Mouse (Mus musculus) lung, postnatal 0 days (tissue): ENCODE measurements around the gene Mybbp1a. TPM values are rescaled to one million over a fixed set of nuclear protein-coding genes. Genes with fewer than 3 reads are reported as not detected.
"Not testable (repeated sequence)": the region's sequence is repeated elsewhere in the genome, so short reads cannot be mapped to it uniquely, and the experiment has no call there.

ENCODE experiments used
- ATAC-seq: fragments of 200-750 bp; cut with Nextera tagmentation; 2 replicates; pipeline ENCODE4 v1.8.0; 2017; ENCODE audit warnings: moderate library complexity
- DNase-seq: peaks from one replicate; pipeline ENCODE4 v3.0.0-alpha.2; 2016; ENCODE audit warnings: low spot score
- H3K27ac ChIP-seq: fragments of 300-500 bp; sonication (generic); 2 replicates; pipeline ENCODE4 v1.5.1; 2014; ENCODE audit warnings: antibody characterized with exemption, mild to moderate bottlenecking, low read length, mixed read lengths
- H3K27me3 ChIP-seq: fragments of 300-500 bp; sonication (generic); replicated peaks from 2 replicates; pipeline ENCODE4 v1.6.1; 2014; ENCODE audit warnings: low read length, mixed read lengths; ENCODE audit not compliant: insufficient read depth
- H3K36me3 ChIP-seq: fragments of 300-500 bp; sonication (generic); 2 replicates; pipeline ENCODE4 v1.6.1; 2014; ENCODE audit warnings: low read length, mixed read lengths; ENCODE audit not compliant: insufficient read depth
- H3K4me1 ChIP-seq: fragments of 300-500 bp; sonication (generic); 2 replicates; pipeline ENCODE4 v1.6.1; 2014; ENCODE audit warnings: antibody characterized with exemption, low read depth, low read length, mixed read lengths; ENCODE audit not compliant: insufficient read depth
- H3K4me2 ChIP-seq: fragments of 300-500 bp; sonication (generic); replicated peaks from 2 replicates; pipeline ENCODE4 v1.6.1; 2014; ENCODE audit warnings: low read depth, mild to moderate bottlenecking, low read length, moderate library complexity, mixed read lengths
- H3K4me3 ChIP-seq: fragments of 300-500 bp; sonication (generic); 2 replicates; pipeline ENCODE4 v1.5.1; 2014; ENCODE audit warnings: low read depth, low read length
- H3K9ac ChIP-seq: fragments of 300-500 bp; sonication (generic); replicated peaks from 2 replicates; pipeline ENCODE4 v1.6.1; 2014; ENCODE audit warnings: low read depth, mild to moderate bottlenecking
- H3K9me3 ChIP-seq: fragments of 300-500 bp; sonication (generic); 2 replicates; pipeline ENCODE4 v1.6.1; 2016; ENCODE audit warnings: low read length, mixed read lengths
- CTCF ChIP-seq: IDR thresholded peaks from 2 replicates; pipeline ENCODE4 v1.5.1; 2016; ENCODE audit warnings: antibody characterized with exemption, mild to moderate bottlenecking
- EP300 ChIP-seq: IDR thresholded peaks from 2 replicates; pipeline ENCODE4 v1.6.1; 2016; ENCODE audit warnings: antibody characterized with exemption, mild to moderate bottlenecking, control low read depth
- WGBS: fragments of 180-500 bp; shearing (Covaris S2); extraction: QIAGEN DNeasy Blood & Tissue Kit; methylation state at CpG from one replicate; pipeline ENCODE4 v1.1.7; 2014; 5-methylcytosine and 5-hydroxymethylcytosine counted together
- polyA plus RNA-seq: library from polyadenylated mRNA; unstranded; fragments of >200 nt; fragmentation: Nextera tagmentation; extraction: Ambion mirVana; gene quantifications from 2 replicates; pipeline ENCODE4 v1.2.1, GENCODE M21; 2015

Gene Mybbp1a
- polyA plus RNA-seq, 1 experiment from 2014 or later, result 44.3 TPM

DNA sequence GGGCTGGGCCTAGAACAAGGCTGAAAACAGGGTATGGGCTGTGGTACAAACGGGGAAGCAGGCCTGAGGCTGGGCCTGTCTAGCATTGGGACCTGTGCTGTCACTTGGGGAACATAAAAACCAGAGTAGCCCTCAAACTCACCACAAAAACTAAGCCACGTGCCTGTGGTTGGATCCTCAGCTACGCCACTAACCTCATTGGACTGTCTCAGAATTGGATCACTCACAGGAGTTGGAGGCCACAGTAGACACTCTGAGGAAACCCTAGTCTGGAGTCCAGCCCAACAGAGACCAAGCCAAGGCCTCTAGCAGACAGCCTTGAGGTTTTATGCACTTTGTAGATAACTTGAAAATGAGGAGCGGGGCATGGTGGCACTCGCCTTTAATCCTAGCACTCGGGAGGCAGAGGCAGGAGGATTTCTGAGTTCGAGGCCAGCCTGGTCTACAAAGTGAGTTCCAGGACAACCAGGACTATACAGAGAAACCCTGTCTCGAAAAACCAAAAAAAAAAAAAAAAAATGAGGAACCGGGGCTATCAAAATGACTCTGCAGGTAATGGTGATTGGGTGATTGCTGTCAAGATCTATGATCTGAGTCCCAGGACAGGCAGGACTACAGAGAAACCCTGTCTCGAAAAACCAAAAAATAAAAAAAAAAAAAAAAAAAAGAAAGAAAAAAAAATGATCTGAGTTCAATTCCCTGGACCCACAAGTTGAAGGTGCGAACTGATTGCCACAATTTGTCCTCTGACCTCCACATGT is 19.5 kb upstream of the Mybbp1a start:
- WGBS, result 84% methylated on average over 11 of the region's 11 CpGs
- H3K9ac ChIP-seq, result no peak overlapping the region
- no peak overlapping the region for H3K4me2 ChIP-seq
- DNase-seq, result no peak
- H3K27me3 ChIP-seq, result no peaks in the 10 kb centered on the region
- no peaks in the 10 kb centered on the region for H3K4me1 ChIP-seq
- no peak overlapping the region for H3K4me3 ChIP-seq
- H3K36me3 ChIP-seq, result no peaks in the 10 kb centered on the region
- no peak for ATAC-seq
- no peaks in the 10 kb centered on the region for H3K9me3 ChIP-seq
- no peak overlapping the region for H3K27ac ChIP-seq
- TF ChIP-seq CTCF (no peak), EP300 (no peak)

DNA sequence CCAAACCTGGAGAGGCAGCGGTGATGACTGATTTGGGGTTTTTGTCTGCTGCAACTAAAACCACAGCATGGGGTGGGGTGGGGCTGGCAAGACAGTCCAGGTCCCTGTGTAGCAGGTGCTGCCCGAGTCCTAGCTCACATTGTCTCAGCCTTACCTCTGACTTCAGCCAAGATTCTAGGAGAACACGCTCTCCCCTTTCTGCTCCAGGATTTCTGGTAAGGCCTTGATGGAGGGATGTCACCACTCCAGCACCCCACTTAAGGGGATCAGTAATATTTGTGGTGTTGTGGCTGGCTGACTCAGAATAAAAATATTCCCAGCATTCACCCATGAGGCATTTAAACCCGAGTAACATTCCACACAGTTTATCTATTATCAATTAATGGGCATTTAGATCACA is 17.5 kb upstream of the Mybbp1a start:
- no peak for DNase-seq
- ATAC-seq, result no peak
- TF ChIP-seq EP300 (no peak), CTCF (no peak)
- no peak overlapping the region for H3K27ac ChIP-seq
- no peaks in the 10 kb centered on the region for H3K27me3 ChIP-seq
- no peaks in the 10 kb centered on the region for H3K36me3 ChIP-seq
- H3K4me3 ChIP-seq, result no peak overlapping the region
- no peaks in the 10 kb centered on the region for H3K9me3 ChIP-seq
- 71% methylated on average over 4 of the region's 4 CpGs for WGBS
- H3K4me1 ChIP-seq, result no peaks in the 10 kb centered on the region
- no peak overlapping the region for H3K9ac ChIP-seq
- H3K4me2 ChIP-seq, result no peak overlapping the region

GRCm38 (mm10) chr11:72425201-72425600 is 16.0 kb upstream of the Mybbp1a start:
- Histone ChIP-seq H3K9me3 (no peaks in the 10 kb centered on the region), H3K9ac (no peak overlapping the region), H3K4me3 (no peak overlapping the region), H3K4me1 (no peaks in the 10 kb centered on the region), H3K4me2 (no peak overlapping the region), H3K36me3 (no peaks in the 10 kb centered on the region), H3K27ac (no peak overlapping the region), H3K27me3 (no peaks in the 10 kb centered on the region)
- no peak for TF ChIP-seq EP300
- TF ChIP-seq CTCF, result no peak
- no peak for DNase-seq
- ATAC-seq, result no peak

DNA sequence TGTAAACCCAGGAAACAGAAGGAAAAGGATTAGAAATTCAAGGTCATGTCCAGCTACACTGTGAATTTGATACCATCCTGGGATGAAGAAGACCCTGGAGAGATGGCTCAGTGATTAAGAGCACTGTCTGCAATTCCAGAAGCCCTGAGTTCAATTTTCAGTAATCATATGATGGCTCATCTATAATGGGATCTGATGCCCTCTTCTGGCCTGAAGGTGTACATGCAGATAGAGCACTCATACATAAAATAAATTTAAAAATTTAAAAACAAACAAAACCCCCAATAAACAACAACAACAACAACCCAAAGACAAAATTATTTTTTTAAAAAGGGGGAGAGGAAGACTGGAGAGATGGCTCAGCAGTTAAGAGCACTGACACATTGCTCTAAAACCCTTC is 14.3 kb upstream of the Mybbp1a start:
- no peaks in the 10 kb centered on the region for H3K4me1 ChIP-seq
- no peak overlapping the region for H3K4me3 ChIP-seq
- no peaks in the 10 kb centered on the region for H3K36me3 ChIP-seq
- ATAC-seq (no peak), DNase-seq (no peak)
- H3K27ac ChIP-seq, result no peak overlapping the region
- no peaks in the 10 kb centered on the region for H3K27me3 ChIP-seq
- no peak for TF ChIP-seq EP300
- TF ChIP-seq CTCF, result peak; percentile 59
- no peaks in the 10 kb centered on the region for H3K9me3 ChIP-seq
- no peak overlapping the region for H3K9ac ChIP-seq
- H3K4me2 ChIP-seq, result no peak overlapping the region

GRCm38 (mm10) chr11:72428694-72429093 is 12.5 kb upstream of the Mybbp1a start:
- Histone ChIP-seq H3K27me3 (no peaks in the 10 kb centered on the region), H3K9ac (no peak overlapping the region), H3K4me3 (no peak overlapping the region), H3K27ac (no peak overlapping the region), H3K4me1 (no peaks in the 10 kb centered on the region), H3K9me3 (no peaks in the 10 kb centered on the region), H3K36me3 (no peaks in the 10 kb centered on the region), H3K4me2 (no peak overlapping the region; the same call in 1 of the 2 replicates)
- WGBS, result 0% methylated on average over 5 of the region's 5 CpGs
- ATAC-seq (peak; percentile 88), DNase-seq (peak; percentile 90)
- TF ChIP-seq CTCF, result peak; percentile 76
- TF ChIP-seq EP300, result no peak

DNA sequence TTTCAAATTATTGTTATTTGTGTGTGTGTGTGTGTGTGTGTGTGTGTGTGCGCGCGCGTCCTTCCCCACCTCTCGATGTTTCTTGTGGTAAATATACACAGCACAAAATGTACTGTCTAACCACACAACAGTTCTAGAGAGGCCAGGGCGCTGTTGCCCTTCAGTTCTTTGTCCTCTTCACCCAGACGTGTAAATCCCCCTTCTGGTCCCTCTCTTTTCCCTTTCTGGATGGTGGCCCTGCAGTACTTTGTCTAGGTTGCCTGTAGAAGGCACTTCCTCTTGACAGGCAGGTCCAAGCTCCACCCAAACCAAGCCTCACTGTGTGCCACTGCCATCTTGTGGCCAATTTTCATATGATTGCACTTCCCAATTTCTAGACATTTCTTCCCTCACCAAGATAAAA is 11.9 kb upstream of the Mybbp1a start:
- DNase-seq, result peak; percentile 93
- no peak overlapping the region for H3K27ac ChIP-seq
- H3K27me3 ChIP-seq, result no peaks in the 10 kb centered on the region
- H3K4me1 ChIP-seq, result no peaks in the 10 kb centered on the region
- H3K4me2 ChIP-seq, result peak overlapping the region; percentile 40; the same call in 1 of the 2 replicates
- TF ChIP-seq EP300 (no peak), CTCF (peak; percentile 97)
- ATAC-seq, result peak; percentile 85
- H3K36me3 ChIP-seq, result no peaks in the 10 kb centered on the region
- 40% methylated on average over 7 of the region's 7 CpGs for WGBS
- no peak overlapping the region for H3K9ac ChIP-seq
- no peaks in the 10 kb centered on the region for H3K9me3 ChIP-seq
- no peak overlapping the region for H3K4me3 ChIP-seq

DNA sequence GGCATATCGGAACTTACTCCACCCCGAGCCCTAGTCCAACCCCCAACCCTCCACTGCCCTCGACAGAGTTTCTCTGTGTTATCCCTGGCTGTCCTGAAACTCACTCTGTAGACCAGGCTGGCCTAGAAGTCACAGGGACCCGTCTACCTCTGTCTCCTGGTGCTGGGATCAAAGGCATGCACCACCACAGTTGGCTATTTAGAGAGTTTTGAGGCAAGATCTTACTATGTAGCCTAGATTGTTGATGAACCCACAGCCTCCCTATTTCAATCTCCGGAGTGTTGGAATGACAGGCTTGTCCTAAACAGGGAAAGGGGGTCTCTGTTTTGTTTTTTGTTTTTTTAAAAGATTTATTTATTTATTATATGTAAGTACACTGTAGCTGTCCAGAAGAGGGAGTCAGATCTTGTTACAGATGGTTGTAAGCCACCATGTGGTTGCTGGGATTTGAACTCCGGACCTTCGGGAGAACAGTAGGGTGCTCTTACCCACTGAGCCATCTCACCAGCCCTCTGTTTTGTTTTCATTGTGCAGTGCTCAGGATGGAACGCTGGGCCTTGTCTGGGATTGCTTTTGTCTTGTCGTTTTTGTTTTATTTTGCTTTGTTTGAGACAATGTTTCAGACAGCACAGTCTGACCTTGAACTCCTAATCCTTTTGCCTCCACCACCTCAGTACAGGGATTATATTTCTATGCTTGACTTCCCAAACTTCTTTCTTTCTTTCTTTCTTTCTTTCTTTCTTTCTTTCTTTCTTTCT is 10.7 kb upstream of the Mybbp1a start:
- not testable (repeated sequence) for DNase-seq, H3K4me1 ChIP-seq, H3K9ac ChIP-seq, H3K27me3 ChIP-seq, ATAC-seq, H3K4me3 ChIP-seq, H3K36me3 ChIP-seq, H3K27ac ChIP-seq, H3K4me2 ChIP-seq, H3K9me3 ChIP-seq
- WGBS, result 68% methylated on average over 9 of the region's 9 CpGs
